Mouse (Mus musculus) left cerebral cortex, adult 8-10 months (tissue): ENCODE measurements around the gene Nipal3. TPM values are rescaled to one million over a fixed set of nuclear protein-coding genes. Genes with fewer than 3 reads are reported as not detected.
A peak's percentile ranks its signal among the peaks of the same experiment; 100 is the strongest.

Experiments
- DNase-seq, 2 experiments: peaks; one replicate each; pipeline ENCODE4 v3.0.0; 2022; ENCODE audit warnings: low spot score in 2 of 2
- total RNA-seq, 4 experiments: library from RNA; stranded (reverse); gene quantifications; 2 replicates each; pipeline ENCODE4 v1.2.4; 2022

Nipal3 gene
- total RNA-seq, 4 experiments from 2014 or later, result 96.7 to 124 (median 114) TPM

DNA sequence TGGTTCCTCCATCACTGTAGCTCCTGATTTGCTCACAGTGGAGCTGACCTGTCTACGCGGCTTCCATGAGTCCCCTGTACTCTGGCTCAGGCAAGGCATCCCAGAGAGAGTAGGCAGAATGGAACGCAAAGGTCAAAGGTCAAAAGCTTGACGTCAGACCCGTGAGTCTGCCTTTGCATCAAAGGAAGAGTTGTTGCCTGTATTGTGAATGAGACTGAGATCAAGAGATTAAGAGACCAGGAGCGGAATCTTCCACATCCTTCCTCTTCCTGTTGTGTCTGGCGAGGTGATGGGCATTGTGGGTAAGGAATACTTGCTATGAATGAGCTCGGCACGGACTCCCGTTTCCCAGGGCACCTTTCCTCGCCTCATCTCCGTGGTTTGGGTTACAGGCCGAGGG lies 58.5 kb downstream of the Nipal3 start:
- DNase-seq, result no peak

DNA sequence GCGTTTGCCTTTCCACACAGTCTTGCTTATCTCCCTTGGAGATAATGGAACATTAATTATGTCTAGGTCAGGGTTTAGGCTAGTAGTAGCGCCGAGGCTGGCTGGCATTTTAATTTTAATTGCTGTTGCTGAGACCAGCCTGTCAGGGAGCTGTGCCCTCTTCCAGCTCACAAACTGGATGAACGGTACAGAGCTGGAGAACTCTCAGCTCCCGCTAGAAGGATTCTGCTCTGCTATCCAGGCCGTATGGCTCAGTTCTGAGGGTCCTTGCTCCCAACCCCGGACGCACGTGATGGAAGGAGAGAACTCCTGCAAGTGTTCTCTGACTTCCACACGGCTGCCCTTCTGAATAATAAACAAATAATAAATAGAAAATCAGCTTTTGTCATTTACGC lies 60.4 kb downstream of the Nipal3 start:
- DNase-seq, result no peak

DNA sequence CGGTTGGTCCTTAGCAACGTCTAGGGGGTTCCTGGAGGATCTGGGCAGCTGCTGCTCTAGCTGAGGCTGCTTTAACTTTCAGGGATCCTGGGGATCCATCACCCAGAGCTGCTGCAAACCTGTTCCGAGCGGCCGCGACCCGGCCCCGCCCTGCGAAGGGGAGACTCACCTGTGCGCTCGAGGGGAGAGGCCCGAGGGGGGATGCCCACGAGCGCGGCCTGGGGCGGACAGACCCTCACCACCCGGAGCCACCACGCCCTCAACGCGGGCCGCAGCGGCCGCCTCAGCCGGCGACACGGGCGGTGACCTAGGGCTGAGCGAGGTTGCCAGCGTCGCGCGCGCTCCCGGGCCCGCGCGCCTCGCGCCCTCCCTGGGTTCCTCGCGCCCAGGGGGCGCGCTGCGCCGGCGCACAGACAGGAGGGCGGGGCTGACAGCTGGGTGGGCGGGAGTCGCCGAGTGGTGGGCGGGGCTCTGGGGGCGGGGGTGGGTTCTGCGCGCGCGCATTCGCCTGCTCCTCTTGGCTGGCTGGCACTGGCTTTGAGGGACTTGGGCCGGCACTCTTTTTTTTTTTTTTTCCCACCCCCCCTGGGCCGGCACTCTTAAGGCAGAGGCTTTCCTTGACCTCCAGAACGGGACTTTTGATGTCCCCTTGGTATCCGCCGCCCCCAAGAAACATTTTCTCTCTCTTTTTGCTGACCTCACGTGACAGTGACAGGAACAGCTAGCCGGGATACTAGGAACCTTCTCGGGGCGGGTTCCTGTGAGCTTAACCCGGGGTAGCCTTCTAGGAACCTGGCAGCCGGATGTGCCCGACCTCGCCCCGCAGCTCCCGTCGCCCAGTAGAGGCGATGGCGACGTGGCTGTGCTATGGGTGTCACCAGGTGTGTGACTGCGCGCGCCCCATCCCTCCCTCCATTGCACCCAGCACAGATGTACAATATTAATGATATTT lies 61.1 kb downstream of the Nipal3 start, which contains the start of gene Rcan3:
Gene Rcan3 (minus strand): TSS at position 411 of the 952 bp plus-strand sequence.
- DNase-seq, result peak; percentile 34 to 39

DNA sequence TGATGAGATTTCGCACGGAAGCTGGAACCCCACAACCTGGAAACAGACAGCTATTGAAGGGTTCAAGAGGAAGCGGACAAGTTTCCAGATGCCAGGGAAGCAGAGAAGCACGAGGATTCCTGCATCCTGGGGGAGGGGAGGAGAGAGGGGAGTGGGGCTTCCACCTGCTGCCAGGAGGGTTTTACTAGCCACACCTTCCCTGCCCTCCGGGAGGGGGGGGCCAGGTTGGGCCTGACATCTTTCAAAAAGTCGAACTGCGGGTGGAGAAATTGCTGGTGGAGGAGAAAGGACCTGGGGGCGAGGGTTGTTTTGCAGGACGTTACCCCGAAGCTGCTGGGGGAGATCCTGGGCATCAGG lies 61.8 kb downstream of the Nipal3 start:
- no peak for DNase-seq

DNA sequence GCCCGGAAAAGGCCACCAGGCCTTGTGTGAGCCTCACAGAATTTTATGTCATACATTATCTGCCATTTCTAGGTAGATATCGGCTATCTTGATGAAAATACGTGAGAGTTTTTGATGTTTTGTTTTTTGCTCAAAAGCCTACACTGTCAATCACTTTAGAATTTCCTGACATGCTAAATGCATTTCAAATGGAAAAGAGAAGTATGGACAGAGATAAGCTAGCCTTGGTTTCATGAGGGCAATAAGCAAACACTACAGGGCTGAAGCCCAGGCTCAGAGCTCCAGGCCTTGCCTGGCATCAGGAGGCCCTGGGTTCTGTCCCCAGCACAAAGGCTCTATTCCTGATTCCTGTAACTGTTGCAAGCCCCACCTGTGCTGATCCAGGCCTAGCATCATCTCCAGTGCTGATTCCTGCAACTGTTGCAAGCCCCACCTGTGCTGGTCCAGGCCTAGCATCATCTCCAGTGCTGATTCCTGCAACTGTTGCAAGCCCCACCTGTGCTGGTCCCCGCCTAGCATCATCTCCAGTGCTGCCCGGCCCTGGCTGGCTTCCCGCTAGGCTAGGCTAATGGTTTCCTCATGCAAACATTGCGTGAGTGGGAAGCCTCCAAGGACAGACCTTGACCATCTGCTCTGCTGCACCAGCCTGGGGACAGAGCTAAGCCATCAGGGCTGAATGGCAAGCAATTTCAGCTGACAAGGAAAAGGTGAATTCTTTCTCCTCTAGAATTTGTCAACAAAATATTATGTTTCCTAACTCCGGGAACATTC lies 64.7 kb downstream of the Nipal3 start:
- no peak for DNase-seq

DNA sequence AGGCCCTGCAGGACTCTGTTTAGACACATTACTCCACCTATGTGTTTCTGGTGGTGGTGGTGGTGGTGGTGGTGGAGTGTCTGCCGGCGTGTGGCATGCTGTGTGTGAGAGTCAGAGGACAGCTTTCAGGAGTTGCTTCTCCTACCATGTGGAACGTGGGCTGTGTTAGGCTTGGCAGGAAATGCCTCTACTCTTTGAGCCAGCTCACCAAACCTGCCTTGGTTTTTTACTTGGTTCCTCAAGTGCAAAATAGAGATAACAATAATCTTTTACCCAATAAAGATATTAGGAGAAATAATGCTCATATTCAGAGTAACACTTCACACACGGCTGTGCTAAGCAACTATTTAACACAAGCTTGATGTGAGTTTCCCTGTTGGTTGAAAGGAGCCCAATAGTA lies 65.5 kb downstream of the Nipal3 start:
- no peak for DNase-seq

DNA sequence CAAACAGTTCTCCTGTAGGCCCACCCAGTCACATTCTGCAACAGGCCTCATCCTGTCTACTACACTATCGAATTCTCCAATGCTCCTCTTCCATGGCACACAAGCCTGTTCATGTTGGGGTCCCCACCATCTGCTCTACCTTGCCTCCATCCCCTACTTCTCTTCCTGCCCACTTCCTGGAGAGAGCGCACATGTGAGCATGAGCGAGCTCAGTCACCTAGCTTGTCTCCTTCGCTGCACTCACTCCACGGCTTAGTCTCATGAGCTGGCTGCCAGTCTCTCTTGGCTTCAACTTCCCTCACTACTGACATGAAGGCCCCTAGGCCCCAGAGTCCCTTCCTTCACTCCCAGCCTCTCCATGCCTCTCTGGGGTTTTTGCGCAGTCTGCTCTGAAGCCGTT lies 68.3 kb downstream of the Nipal3 start:
- DNase-seq, result no peak

DNA sequence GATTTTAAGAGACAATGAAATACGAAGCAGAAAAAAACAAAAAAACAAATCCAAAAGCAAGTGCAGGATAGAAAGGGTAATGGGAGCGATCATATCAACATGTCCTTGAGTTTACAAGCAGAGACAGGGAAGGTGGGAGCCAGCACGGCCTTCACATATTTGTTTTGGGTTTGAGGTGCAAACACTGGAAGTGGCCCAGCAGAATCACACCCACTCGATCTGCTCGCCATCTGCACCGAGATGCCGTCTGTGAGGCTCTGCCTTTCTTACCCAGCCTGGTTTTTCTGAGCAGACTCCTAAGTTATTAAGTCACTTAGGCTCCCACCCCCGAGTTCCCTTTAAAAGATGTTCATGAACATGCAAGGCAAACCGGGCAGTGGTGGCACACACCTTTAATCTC lies 69.2 kb downstream of the Nipal3 start:
- peak; percentile 37 to 78 for DNase-seq

DNA sequence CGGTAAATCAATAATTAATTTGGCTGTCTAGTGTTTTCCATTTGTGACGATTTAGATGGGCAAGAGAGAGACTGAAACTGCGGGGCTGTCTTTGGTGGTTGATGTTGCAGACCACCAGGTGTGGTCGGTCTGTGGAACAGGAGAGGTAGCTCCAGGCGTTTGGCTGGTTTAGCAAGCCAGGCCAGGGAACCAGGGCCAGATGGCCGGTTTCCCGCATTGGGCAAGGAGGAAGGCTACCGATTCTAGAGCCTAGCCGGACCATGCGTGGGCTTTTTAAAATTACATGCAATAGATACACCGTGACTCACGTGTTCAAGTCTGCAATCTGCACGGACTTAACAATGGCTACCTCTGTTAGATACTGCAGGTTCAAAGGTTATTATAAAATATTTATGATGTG lies 73.9 kb downstream of the Nipal3 start:
- DNase-seq, result no peak

DNA sequence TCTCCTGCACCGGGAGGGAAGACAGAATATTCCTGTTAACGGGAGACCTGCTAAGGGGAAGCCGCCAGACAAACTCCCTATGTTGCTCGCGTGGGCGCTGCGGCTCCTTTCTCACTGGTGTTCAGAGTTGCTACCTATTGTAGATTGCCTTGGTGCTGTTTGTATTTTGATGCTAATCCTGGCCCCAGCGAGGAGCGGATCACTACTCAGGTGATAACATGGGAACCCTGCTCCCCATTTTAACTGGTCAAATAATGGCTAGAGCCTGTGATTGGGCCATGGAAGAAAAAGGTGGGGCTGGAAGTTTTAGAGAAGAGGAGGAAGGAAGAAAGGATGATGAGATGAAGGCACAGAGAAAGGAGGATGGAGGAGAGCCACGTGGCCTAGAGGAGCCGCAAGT lies 74.4 kb downstream of the Nipal3 start:
- no peak for DNase-seq

DNA sequence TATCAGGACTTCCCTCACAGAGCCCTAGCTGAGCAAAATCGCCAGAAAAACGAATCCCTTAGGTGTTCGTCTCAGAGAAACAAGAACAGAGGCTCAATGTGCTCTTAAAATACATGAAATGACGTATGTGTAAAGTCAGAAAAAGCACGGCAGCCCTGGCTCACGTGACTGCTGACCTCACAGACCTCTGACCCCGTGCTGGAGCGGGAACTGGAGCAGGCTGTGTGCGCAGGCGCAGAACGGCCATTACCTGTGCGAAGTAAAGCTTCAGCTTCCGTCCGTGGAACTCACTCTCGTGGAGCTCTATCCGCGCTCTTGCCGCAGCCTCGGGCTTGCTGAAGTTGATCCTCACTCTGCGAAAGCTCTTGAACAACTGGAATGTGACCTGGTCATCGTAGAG lies 74.8 kb downstream of the Nipal3 start:
- no peak for DNase-seq

DNA sequence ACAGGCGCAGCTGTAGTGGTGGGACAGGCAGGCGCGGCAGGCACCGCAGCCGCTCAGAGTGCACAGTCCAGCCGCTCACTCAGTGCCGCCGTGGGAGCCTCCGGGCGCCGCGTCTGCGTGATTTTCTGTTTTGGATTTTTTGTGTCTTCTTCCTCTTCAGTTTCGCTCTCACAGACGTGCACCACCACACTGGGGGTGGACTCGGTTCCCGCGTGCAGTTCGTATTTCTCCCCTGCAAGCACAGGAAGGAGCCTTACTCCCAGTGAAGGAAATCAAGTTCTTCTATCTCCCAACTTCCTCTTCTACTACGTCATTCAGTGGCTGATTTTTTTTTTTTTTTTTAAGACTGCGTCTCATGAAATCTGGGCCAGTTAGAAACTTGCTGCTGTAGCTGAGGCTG lies 78.5 kb downstream of the Nipal3 start:
- no peak for DNase-seq

DNA sequence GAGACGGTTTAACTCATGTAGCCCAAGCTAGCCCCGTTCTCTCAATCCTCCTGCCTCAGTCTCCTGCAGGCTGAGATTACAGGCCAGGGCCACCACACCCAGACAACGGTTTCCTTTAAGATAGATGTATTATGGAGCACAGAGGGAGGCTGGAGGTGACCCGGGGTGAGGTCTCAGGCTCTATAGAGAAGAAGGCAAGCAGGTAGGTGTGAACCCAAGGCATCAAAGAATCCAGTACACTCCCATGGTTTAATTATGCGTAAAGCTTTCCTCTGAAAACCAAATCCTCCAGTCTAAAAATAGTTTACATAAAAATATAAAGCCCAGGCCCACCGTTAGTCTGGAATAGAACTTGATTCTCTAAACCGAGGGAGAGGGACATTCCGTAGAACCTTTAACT lies 81.3 kb downstream of the Nipal3 start:
- DNase-seq, result no peak

DNA sequence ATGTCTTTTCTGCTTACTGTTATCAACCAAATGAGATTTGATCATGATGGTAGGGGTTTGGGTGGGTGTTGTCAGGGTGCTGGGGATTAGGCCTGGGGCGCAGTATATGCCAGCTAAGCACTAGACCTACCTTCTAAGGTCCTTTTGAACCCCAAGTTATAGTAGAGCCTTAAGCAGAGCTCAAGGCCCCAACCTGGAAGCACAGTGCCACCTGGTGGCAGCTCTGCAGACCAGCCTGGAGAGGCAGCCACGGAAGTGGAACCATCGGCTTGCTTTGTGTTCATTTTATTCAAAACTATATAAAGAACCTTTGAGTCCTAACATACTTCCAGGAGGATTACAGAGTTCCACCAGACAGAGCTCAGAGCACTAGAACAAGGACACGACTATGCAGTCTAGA lies 83.2 kb downstream of the Nipal3 start:
- DNase-seq, result no peak

DNA sequence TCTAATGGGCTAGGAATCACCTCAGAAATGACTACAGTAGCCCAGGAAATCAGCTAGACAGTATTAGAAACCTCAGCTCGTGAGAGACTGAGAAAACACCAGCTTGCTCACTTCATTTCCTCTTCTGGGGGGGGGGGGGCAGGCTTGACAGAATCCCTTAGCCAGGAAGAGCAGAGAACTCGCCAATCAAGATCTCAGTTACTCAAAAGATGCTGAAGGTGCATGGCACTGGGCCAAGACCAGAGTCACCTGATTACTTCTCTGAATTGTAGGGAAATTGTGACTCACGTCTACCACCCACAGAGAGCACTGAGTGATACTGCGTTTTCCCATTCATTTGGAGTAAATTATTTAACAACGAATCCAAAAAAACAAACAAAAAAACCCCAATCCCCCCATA lies 88.7 kb downstream of the Nipal3 start:
- peak in 1 of 2 experiments; percentile 27 for DNase-seq

DNA sequence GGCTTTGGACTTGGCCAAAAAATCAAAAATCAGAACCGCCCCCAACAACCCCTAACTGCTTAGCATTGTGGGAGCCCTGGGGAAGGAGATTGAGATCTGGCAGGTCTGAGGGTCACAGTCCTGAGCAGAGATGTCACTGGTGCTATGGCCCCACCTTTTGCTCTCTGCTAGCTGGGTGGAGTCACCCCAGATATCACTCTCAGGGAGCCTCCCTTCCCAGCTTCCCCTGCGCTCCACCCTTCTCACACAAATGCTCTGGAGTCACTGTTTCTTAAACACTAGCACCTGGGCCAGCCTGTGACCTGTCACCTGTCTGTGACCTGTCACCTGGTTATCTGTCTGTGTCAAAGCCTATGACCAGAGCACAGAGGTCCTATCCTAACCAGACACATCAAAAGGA lies 89.9 kb downstream of the Nipal3 start:
- no peak for DNase-seq

DNA sequence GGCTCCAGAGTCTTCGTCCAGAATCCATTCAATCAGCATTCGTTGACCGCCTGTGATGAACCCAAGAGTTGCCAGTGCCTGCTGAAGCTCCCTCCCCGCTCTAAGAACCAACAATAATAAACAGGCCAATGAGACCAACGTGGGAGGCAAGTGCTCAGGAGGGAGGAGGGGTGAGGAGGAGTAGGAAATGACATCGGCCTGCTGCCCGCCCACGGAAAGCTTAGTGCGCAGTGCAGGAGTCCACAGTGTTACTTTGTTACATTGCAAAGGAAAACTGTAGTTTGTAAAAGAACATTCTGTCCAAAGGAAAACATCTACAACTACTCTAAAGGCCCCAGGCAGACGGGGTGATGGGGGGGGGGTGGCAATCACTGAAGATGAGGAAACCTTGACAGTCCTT lies 90.8 kb downstream of the Nipal3 start:
- no peak for DNase-seq

DNA sequence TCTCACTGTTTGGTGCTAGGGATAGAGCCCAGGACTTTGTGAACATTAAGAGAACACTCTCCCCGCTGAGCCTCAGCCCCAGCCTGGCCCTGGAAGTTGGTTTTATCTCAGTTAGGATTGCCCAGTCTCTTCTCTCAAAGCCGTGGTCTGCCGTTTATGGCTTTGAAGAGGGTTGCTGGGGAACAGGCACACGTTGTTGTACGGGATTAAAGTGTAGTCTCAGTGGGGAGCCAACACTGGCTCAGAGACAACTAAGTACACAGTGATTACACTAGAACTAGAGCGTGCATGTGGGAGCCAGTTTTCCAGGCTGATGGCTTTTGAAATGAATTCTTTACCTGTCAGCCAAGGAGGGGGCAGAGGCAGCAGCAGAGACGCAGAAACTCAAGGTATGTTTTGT lies 93.0 kb downstream of the Nipal3 start:
- no peak for DNase-seq

DNA sequence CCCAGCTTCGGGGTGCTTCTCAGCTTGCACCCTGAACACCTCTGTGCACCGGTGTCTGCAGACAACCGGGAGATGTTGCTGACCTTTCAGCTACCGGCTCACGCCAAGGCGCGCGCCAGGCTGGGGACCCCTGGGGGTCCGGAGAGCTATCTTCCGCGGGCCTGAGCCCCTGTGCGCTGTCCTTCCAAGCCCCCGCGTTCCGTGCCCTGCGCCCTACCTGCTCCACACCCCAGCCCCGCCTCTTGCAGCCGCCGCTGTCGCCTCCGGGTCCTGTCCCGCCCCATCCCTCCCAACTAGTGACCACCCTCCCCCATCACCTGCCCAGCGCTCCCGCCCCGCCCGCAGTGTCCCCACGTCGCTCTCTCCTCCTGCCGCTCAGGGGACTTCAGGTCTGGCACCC lies 96.8 kb downstream of the Nipal3 start, which contains the start of gene Ncmap:
Gene Ncmap (minus strand): TSS at position 237 of the 400 bp plus-strand sequence.
- DNase-seq, result no peak

DNA sequence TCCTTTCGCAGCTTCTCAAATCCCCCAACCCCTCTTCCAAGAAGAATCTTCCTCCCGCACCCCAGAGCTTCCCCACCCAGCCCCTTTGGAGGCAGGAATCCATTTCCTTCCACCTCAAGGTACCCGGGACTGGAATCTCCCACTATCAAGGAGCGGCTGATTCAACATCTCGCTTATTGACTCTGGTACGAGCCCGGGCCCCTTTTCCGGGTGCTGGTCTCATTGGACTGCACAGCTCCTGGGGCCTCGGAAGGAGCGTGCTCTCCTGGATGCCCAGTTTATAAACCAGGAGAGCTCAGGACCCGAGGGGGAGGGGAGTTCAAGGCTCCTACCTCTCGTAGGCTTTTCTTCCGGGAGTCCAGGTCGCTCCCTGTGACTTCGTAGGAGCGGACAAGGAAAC lies 97.3 kb downstream of the Nipal3 start:
- no peak for DNase-seq

DNA sequence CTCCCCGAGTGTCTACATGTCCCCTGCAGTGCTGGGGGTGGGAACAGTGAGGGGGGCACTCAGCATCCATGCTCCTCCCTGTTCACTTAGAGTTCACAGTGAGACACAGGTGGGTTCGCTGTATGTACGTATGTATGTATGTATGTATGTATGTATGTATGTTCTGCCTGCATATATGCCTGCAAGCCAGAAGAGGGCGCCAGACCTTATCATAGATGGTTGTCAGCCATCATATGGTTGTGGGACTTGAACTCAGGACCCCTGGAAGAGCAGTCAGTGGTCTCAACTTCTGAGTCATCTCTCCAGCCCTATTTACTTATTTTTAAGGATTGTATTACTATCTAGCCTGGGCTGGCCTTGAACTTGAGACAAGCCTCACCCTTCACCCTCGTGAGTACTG lies 98.5 kb downstream of the Nipal3 start:
- no peak for DNase-seq
